Mouse (Mus musculus): ENCODE data around the gene Sdccag8. TPM values are rescaled to one million over a fixed set of nuclear protein-coding genes. Genes with fewer than 3 reads are reported as not detected.
"Not testable (repeated sequence)": the region's sequence is repeated elsewhere in the genome, so short reads cannot be mapped to it uniquely, and the experiment has no call there.

The Sdccag8 gene
- polyA plus RNA-seq, 1 experiment from 2014 or later, result 10.0 TPM

DNA sequence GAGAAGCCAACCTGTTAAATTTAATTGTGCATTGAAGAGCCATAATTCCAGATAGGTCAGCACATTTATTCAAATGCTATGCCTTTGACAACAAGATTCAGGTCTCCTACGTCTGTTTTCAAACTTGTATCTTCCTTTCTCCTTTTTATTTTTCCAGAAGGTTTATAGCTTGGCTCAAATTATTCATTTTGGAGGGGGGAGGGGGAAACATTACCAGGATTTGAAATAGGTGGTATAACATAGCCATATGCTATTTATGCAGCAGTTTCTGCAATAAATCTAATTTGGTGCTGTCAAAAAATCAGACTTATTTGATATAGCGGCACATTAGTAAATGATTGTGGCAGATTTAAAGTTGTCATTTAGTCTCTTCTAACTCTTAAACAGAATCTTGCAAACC is 116.1 kb downstream of the Sdccag8 start:
- WGBS, result 79% methylated on average over 2 of the region's 2 CpGs
- H3K4me1 ChIP-seq (replicated peaks), result no peaks in the 10 kb centered on the region; the same call in 1 of the 2 replicates

GRCm38 (mm10) chr1:176930981-176931500 is 116.6 kb downstream of the Sdccag8 start:
- H3K4me3 ChIP-seq, result no peak overlapping the region
- H3K36me3 ChIP-seq, result no peaks in the 10 kb centered on the region
- no peak for ATAC-seq (ENCODE audit: insufficient number of reproducible peaks, low FRiP score)
- no peak overlapping the region for H3K27ac ChIP-seq (ENCODE audit: poor library complexity, severe bottlenecking)
- no peaks in the 10 kb centered on the region for H3K9me3 ChIP-seq (replicated peaks)
- H3K27me3 ChIP-seq (replicated peaks), result no peaks in the 10 kb centered on the region
- H3K4me2 ChIP-seq, result no peak overlapping the region
- H3K4me1 ChIP-seq (replicated peaks), result no peaks in the 10 kb centered on the region; the same call in 1 of the 2 replicates
- H3K9ac ChIP-seq, result no peak overlapping the region
- 85% methylated on average over 4 of the region's 4 CpGs for WGBS

More for the DNA sequence above, 116.1 kb downstream of the Sdccag8 start:
- H3K4me3 ChIP-seq, result no peak overlapping the region
- no peak for ATAC-seq (ENCODE audit: insufficient number of reproducible peaks, low FRiP score)
- no peak overlapping the region for H3K4me2 ChIP-seq
- no peak overlapping the region for H3K9ac ChIP-seq
- H3K36me3 ChIP-seq, result no peaks in the 10 kb centered on the region
- H3K9me3 ChIP-seq (replicated peaks), result no peaks in the 10 kb centered on the region
- H3K27ac ChIP-seq (ENCODE audit: poor library complexity, severe bottlenecking), result no peak overlapping the region
- no peaks in the 10 kb centered on the region for H3K27me3 ChIP-seq (replicated peaks)

DNA sequence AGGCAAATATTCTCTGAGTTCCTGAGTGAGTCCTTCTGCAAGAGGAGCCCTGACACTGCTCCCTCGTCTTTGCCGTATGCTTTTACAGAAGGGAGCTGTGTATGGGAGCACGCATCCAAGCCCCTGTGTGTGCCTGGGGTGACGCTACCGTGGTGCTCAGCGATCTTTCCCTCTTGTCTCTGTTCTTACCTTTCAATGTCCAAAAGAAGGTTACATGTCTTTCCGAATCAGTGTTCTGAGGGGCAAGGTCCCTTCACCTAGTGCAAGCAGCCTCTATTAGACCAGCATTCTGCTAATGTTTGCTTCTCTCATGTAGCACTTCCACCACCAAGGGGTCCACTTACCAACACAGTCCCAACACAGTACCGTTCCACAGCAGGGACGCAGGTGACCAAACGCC is 117.1 kb downstream of the Sdccag8 start:
- Histone ChIP-seq H3K27me3 (replicated peaks) (no peaks in the 10 kb centered on the region), H3K4me3 (no peak overlapping the region), H3K4me1 (replicated peaks) (no peaks in the 10 kb centered on the region; the same call in none of the 2 replicates), H3K9me3 (replicated peaks) (no peaks in the 10 kb centered on the region), H3K36me3 (no peaks in the 10 kb centered on the region), H3K27ac (ENCODE audit: poor library complexity, severe bottlenecking) (no peak overlapping the region), H3K9ac (no peak overlapping the region), H3K4me2 (no peak overlapping the region)
- ATAC-seq (ENCODE audit: insufficient number of reproducible peaks, low FRiP score), result no peak
- WGBS, result 84% methylated on average over 10 of the region's 10 CpGs

- WGBS, result 78% methylated on average over 12 of the region's 12 CpGs
- Histone ChIP-seq H3K27ac (ENCODE audit: poor library complexity, severe bottlenecking) (no peak overlapping the region), H3K27me3 (replicated peaks) (no peaks in the 10 kb centered on the region), H3K4me1 (replicated peaks) (no peaks in the 10 kb centered on the region; the same call in none of the 2 replicates), H3K4me3 (no peak overlapping the region), H3K36me3 (no peaks in the 10 kb centered on the region), H3K4me2 (no peak overlapping the region), H3K9ac (no peak overlapping the region), H3K9me3 (replicated peaks) (no peaks in the 10 kb centered on the region)
- no peak for ATAC-seq (ENCODE audit: insufficient number of reproducible peaks, low FRiP score)
Observed at GRCm38 (mm10) chr1:176932320-176932950, 118.0 kb downstream of the Sdccag8 start.

- Histone ChIP-seq H3K9me3 (replicated peaks) (no peaks in the 10 kb centered on the region), H3K9ac (no peak overlapping the region), H3K27me3 (replicated peaks) (no peaks in the 10 kb centered on the region), H3K27ac (ENCODE audit: poor library complexity, severe bottlenecking) (no peak overlapping the region), H3K4me2 (no peak overlapping the region), H3K4me1 (replicated peaks) (no peaks in the 10 kb centered on the region; the same call in none of the 2 replicates), H3K36me3 (no peaks in the 10 kb centered on the region), H3K4me3 (no peak overlapping the region)
- WGBS, result 60% methylated on average over 7 of the region's 7 CpGs
- no peak for ATAC-seq (ENCODE audit: insufficient number of reproducible peaks, low FRiP score)
Observed at GRCm38 (mm10) chr1:176933319-176933718, 118.9 kb downstream of the Sdccag8 start.

DNA sequence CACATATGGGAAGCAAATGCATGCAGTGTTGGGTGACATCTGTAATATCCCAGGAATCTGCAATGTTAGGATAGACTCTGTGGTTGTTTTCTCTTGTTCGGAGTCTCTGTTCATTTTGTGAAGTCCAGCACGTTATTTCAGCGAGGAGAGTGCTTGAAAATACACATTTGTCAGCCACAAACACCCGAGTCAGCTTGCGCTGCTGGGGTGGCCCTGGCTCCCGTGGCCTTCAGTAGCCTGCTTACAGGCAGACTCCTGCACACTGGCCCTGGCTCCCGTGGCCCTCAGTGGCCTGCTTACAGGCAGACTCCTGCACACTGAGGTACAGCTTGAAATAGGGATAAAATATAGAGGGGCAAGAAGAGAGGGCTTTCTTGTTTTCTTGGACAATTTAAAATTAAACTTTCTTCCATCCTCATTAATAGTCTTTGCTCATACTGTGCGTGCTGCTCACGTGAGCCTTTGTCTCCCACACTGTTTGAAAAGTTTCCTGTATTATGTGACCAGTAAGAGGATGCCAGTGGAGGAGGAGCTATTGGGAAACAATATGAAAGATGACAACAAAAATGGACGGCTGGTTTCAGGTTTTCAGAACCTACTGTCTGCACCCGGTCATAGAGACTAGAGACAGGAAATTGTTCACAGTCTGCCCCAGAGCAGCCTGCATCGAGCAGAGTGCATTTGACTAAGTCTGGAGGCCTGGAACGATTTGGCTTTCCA is 119.7 kb downstream of the Sdccag8 start:
- no peaks in the 10 kb centered on the region for H3K27me3 ChIP-seq (replicated peaks)
- H3K27ac ChIP-seq (ENCODE audit: poor library complexity, severe bottlenecking), result no peak overlapping the region
- H3K4me1 ChIP-seq (replicated peaks), result no peaks in the 10 kb centered on the region; the same call in none of the 2 replicates
- H3K9me3 ChIP-seq (replicated peaks), result no peaks in the 10 kb centered on the region
- WGBS, result 72% methylated on average over 13 of the region's 13 CpGs
- no peak for ATAC-seq (ENCODE audit: insufficient number of reproducible peaks, low FRiP score)
- H3K36me3 ChIP-seq, result no peaks in the 10 kb centered on the region
- H3K9ac ChIP-seq, result no peak overlapping the region
- no peak overlapping the region for H3K4me2 ChIP-seq
- no peak overlapping the region for H3K4me3 ChIP-seq

DNA sequence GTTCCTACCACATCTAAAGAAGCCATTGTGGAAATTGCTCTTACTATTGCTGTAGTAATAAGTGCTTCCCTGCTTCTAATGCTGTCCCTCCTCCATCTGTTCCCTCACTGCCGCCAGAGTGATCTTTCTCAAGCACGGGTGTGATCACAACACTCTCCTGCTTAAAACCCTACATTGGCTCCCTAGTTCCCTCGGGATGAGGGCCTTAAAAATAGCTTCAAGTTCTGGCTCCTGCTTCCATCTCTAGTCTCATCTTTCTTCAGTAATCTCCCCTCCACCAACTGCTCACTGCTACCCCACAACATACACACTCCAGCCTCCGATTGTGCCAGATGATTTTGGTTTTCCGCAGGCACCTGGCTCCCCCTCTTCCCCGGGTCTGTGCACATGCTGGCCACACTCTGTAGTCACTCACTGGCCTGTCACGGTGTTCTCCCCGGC is 125.5 kb downstream of the Sdccag8 start:
- ATAC-seq (ENCODE audit: insufficient number of reproducible peaks, low FRiP score), result no peak

DNA sequence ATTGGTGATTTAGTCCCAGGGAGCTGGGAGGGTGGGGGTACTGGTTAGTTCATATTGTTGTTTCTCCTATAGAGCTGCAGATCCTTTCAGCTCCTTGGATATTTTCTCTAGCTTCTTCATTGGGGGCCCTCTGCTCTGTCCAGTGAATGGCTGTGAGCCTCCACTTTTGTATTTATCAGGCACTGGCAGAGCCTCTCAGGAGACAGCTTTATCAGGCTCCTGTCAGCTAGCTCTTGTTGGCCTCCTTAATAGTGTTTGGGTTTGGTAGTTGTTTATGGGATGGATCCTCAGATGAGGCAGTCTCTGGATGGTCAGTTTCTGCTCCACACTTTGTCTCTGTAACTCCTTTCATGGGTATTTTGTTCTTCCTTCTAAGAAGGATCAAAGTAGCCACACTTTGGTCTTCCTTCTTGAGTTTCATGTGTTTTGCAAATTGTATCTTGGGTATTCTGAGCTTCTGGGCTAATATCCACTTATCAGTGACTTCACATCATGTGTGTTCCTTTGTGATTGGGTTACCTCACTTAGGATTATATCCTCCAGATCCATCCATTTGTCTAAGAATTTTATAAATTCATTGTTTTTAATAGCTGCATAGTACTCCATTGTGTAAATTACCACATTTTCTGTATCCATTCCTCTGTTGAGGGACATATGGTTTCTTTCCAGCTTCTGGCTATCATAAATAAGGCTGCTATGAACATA is 127.0 kb downstream of the Sdccag8 start:
- not testable (repeated sequence) for H3K9ac ChIP-seq; ATAC-seq (ENCODE audit: insufficient number of reproducible peaks, low FRiP score); H3K9me3 ChIP-seq (replicated peaks); H3K4me1 ChIP-seq (replicated peaks); H3K4me2 ChIP-seq; H3K27ac ChIP-seq (ENCODE audit: poor library complexity, severe bottlenecking); H3K27me3 ChIP-seq (replicated peaks); H3K36me3 ChIP-seq; H3K4me3 ChIP-seq

More for the DNA sequence above, 125.5 kb downstream of the Sdccag8 start:
- Histone ChIP-seq H3K36me3 (no peaks in the 10 kb centered on the region), H3K4me3 (no peak overlapping the region), H3K9me3 (replicated peaks) (no peaks in the 10 kb centered on the region), H3K27me3 (replicated peaks) (no peaks in the 10 kb centered on the region), H3K4me1 (replicated peaks) (peaks cover 4% of the 10 kb centered on the region), H3K4me2 (no peak overlapping the region), H3K9ac (no peak overlapping the region), H3K27ac (ENCODE audit: poor library complexity, severe bottlenecking) (no peak overlapping the region)
- 54% methylated on average over 8 of the region's 8 CpGs for WGBS

DNA sequence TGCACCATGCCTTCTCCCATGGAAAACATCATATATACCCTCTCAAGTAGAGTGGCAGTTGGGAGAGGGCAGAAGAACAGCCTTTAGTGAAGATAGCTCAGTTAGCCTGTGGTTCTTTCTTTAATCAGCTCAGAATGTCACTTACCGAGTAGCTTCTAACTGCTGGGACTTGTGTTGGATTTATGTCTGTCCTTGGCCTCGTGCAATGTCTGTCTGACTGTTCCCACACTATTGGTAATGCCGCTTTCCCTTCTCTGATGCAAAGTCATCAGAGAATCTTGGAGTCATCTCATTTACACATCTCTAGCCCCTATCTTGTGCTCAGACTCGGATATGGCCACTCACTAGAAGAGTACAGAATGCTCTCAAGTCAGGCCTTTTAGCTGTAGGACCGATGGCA is 128.7 kb downstream of the Sdccag8 start:
- 86% methylated on average over 5 of the region's 5 CpGs for WGBS
- no peak for ATAC-seq (ENCODE audit: insufficient number of reproducible peaks, low FRiP score)
- H3K4me1 ChIP-seq (replicated peaks), result peaks cover 4% of the 10 kb centered on the region; the same call in 1 of the 2 replicates
- H3K27ac ChIP-seq (ENCODE audit: poor library complexity, severe bottlenecking), result no peak overlapping the region
- H3K4me2 ChIP-seq, result no peak overlapping the region
- H3K9ac ChIP-seq, result no peak overlapping the region
- no peak overlapping the region for H3K4me3 ChIP-seq
- no peaks in the 10 kb centered on the region for H3K9me3 ChIP-seq (replicated peaks)
- H3K36me3 ChIP-seq, result no peaks in the 10 kb centered on the region
- no peaks in the 10 kb centered on the region for H3K27me3 ChIP-seq (replicated peaks)

- no peak for ATAC-seq (ENCODE audit: insufficient number of reproducible peaks, low FRiP score)
Observed at GRCm38 (mm10) chr1:176943987-176944386, 129.5 kb downstream of the Sdccag8 start.

More at GRCm38 (mm10) chr1:176943987-176944386, 129.5 kb downstream of the Sdccag8 start:
- Histone ChIP-seq H3K27ac (ENCODE audit: poor library complexity, severe bottlenecking) (no peak overlapping the region), H3K4me2 (no peak overlapping the region), H3K4me1 (replicated peaks) (peaks cover 4% of the 10 kb centered on the region; the same call in 1 of the 2 replicates), H3K36me3 (no peaks in the 10 kb centered on the region), H3K27me3 (replicated peaks) (no peaks in the 10 kb centered on the region), H3K9me3 (replicated peaks) (no peaks in the 10 kb centered on the region), H3K9ac (no peak overlapping the region), H3K4me3 (no peak overlapping the region)
- WGBS, result 78% methylated on average over 5 of the region's 5 CpGs

All from heart, embryonic 12.5 days (tissue).